Mouse (Mus musculus) testis, adult 2 months (tissue): Measurements from ENCODE around the gene Disc1.

Source experiments
- CTCF ChIP-seq: fragments of 200-500 bp; IDR thresholded peaks from 2 replicates; pipeline ENCODE4 v1.5.1; 2012; ENCODE audit warnings: low read depth, mild to moderate bottlenecking, inconsistent platforms, low read length, moderate library complexity; ENCODE audit not compliant: control insufficient read depth, insufficient read depth, insufficient replicate concordance
- POLR2A ChIP-seq: fragments of 200-500 bp; IDR thresholded peaks from 2 replicates; pipeline ENCODE4 v1.6.1; 2012; ENCODE audit warnings: low read depth, mild to moderate bottlenecking, inconsistent platforms, low read length, moderate library complexity; ENCODE audit not compliant: control insufficient read depth

GRCm38 (mm10) chr8:125246737-125247292, 192.8 kb downstream of the Disc1 start:
- TF ChIP-seq POLR2A = no peak
- TF ChIP-seq CTCF = no peak
